Mouse (Mus musculus): Measurements from ENCODE around the gene Oma1. TPM values are rescaled to one million over a fixed set of nuclear protein-coding genes. Genes with fewer than 3 reads are reported as not detected.

Oma1 gene
- polyA plus RNA-seq, 1 experiment from 2014 or later: 52.9 TPM

- DNase-seq (ENCODE audit: low spot score): no peak
Observed at GRCm38 (mm10) chr4:103357457-103357856, 43.8 kb downstream of the Oma1 start.

GRCm38 (mm10) chr4:103358941-103359448 is 45.4 kb downstream of the Oma1 start:
- no peak for DNase-seq (ENCODE audit: low spot score)

- DNase-seq (ENCODE audit: low spot score): no peak
Observed at GRCm38 (mm10) chr4:103382171-103382570, 68.6 kb downstream of the Oma1 start.

- no peak for DNase-seq (ENCODE audit: low spot score)
Observed at GRCm38 (mm10) chr4:103385031-103385430, 71.4 kb downstream of the Oma1 start.

DNA sequence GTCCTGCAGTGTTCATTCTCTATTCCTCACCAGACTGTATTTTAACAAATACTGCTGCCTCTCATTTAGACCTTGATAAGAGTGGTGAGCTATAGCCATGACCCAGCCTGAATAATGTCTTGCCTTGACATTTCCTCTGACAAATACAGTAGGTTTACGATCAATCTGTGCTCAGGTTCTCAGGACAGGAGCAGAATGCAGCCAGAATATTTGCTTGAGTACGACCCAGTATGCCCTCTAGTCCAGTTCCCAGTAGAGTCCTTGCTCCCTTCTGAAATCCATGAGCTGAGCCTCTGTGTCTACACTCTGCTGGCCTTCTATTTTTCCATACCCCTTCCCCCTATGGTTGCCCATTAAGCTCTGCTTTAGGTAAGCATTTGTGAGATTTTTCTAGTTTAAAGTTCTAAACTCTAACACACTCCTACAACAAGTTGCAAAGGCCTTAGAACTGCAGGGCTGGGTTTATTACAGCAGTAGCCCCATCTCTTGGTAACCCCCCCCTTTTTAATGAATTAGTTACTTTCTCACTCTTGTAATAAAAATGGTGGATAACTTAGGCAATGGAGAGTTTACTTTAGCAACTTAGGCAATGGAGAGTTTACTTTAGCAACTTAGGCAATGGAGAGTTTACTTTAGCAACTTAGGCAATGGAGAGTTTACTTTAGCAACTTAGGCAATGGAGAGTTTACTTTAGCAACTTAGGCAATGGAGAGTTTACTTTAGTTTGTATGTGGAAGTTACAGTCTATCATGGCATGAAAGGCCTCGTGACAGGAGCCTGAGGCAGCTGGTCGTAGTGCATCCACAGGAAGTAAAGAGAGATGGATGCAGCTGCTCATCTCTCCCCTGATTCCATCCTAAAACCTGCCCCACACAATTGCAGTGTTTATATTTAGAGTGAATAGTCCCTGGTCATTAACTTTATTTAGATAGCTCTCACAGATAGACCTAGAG is 72.5 kb downstream of the Oma1 start:
- no peak for DNase-seq (ENCODE audit: low spot score)

GRCm38 (mm10) chr4:103387292-103387691 is 73.7 kb downstream of the Oma1 start:
- DNase-seq (ENCODE audit: low spot score): no peak

DNA sequence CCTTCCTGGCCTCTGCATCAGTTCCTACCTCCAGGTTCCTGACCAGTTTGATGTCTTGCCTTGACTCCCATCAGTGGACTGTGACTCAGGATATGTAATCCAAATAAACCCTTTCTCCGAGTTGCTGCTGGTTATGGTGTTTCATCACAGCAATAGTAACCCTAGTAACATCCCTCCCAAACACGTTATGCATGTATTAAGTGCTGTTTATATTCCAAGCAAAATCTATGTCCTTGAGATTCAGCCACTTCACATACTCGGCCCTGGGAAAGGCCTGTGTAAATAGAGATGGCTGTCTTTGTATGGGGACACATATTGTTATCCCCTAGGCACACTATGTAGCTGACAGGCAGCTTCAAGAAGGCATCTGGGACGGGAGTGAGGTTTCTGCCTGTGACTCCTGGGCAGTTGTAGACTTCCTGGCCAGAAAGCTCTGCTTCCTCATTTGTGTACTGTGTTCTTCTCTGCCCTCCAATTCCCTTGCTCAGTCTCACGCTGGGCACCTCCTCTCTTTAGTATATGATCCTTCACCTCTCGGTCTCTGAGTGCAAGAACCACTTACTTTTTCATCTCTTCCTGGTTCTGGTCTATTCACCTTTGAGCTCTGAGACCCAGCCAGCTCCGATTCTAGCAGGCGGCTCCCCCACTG is 75.0 kb downstream of the Oma1 start:
- no peak for DNase-seq (ENCODE audit: low spot score)

GRCm38 (mm10) chr4:103389583-103389982 is 76.0 kb downstream of the Oma1 start:
- DNase-seq (ENCODE audit: low spot score): no peak

- no peak for DNase-seq (ENCODE audit: low spot score)
Observed at GRCm38 (mm10) chr4:103390499-103390898, 76.9 kb downstream of the Oma1 start.

DNA sequence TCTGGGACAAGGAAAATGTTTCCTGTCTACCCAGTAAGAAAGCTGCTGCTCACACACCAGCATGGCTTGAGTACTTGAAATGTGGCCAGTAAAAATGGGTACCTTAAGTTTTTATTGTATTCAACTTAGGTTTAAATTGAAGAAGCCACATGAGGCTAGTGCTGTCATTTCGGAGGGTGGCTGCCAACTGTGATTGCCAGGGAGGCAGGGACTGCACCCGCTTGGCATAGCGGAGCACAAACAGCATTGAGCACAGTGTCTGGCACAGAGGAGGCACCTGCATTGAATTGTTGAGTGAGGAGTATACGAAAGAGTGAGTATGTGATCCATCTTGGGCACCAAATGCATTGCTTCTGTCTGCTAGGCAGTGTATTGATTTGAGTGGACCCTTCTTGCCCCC is 81.5 kb downstream of the Oma1 start:
- DNase-seq (ENCODE audit: low spot score): no peak

DNA sequence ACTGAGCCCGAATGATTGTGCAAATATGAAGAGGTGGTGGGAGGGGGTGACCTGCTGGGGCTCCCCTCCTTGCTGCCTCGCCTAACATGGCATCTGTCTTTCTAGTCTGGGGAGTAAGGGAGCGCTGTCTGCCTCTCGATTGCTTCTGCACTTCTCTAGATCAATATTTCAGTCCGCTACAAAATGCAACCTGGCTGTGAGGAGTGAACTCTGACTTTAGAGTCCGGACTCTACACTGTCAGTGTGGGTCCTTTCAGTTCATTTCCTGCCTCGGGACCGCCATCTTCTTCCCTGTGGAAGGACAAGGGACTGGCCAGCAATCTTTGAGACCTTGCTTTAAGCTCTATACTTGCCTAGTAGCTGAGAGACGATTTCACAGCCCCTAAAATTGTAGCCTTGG is 82.3 kb downstream of the Oma1 start:
- DNase-seq (ENCODE audit: low spot score): no peak

DNA sequence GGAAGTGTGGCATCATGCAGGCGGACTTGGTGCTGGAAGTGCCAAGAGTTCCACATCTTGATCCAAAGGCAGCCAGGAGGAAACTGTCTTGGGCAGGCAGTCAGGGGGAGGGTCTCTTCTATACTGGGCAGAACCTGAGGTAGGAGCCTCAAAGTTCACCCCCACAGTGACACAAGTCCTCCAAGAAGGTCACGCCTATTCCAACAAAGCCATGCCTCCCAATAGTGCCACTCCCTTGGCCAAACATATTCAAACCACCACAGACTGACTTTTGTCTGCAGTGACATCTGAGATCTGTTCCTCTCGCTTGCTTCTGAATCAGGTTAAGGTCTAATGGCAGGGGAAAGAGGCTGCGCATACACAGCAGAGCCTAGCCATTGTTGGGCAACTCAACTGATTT is 83.3 kb downstream of the Oma1 start:
- DNase-seq (ENCODE audit: low spot score): no peak

- DNase-seq (ENCODE audit: low spot score): no peak
Observed at GRCm38 (mm10) chr4:103402581-103402980, 89.0 kb downstream of the Oma1 start.

DNA sequence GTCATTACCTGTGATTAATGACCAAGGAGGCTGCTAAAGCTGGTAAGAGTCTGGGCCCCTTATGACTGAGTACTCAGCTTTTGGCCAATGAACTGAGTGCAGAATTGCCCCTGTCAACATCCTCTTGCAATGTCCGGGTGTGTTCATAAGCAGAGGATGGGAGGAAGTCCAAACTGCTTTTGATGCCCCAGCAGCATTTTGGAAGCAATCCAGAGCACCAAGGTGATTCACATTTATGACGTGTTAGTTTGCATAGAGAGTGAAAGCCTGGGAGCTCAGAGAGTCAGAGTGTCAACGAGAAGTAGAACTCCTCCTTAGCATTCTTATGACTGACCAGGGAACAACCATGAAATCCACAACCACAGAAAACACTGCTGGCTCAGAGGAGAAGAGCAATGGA is 91.7 kb downstream of the Oma1 start:
- DNase-seq (ENCODE audit: low spot score): no peak

- DNase-seq (ENCODE audit: low spot score): no peak
Observed at GRCm38 (mm10) chr4:103410217-103410799, 96.7 kb downstream of the Oma1 start.

Other genes with a start within 250 kb of the Oma1 start
- gene Mier1, start 199.4 kb upstream of the Oma1 start, polyA plus RNA-seq (2015; fragmentation: Nextera tagmentation; extraction: Ambion mirVana): 116 and 169 TPM in 2 replicates
- gene Wdr78, start 199.3 kb upstream of the Oma1 start, polyA plus RNA-seq (2015; fragmentation: Nextera tagmentation; extraction: Ambion mirVana): 8.8 and 10.6 TPM in 2 replicates
- gene Slc35d1, start 98.6 kb upstream of the Oma1 start, polyA plus RNA-seq (2015; fragmentation: Nextera tagmentation; extraction: Ambion mirVana): 24.1 and 26.6 TPM in 2 replicates
- not detected in 2 replicates for gene 4921539E11Rik, start 22.9 kb upstream of the Oma1 start, polyA plus RNA-seq (2015; fragmentation: Nextera tagmentation; extraction: Ambion mirVana)

All from thymus, postnatal 0 days (tissue).